Mouse (Mus musculus) c-Kit-positive CD71-positive TER-119-positive erythroid progenitor cells, embryonic 14.5 days (primary cell): ENCODE measurements around the gene Krtap4-2.
"Not testable (repeated sequence)": the region's sequence is repeated elsewhere in the genome, so short reads cannot be mapped to it uniquely, and the experiment has no call there.

Experiments used
- DNase-seq: peaks from one replicate; pipeline ENCODE4 v3.0.0-alpha.2; 2013; ENCODE audit warnings: low spot score

Krtap4-2 gene

GRCm38 (mm10) chr11:99634653-99635134, at the start of gene Krtap4-2:
TSS of gene Krtap4-2 (minus strand) at chr11:99635084.
- no peak for DNase-seq

DNA sequence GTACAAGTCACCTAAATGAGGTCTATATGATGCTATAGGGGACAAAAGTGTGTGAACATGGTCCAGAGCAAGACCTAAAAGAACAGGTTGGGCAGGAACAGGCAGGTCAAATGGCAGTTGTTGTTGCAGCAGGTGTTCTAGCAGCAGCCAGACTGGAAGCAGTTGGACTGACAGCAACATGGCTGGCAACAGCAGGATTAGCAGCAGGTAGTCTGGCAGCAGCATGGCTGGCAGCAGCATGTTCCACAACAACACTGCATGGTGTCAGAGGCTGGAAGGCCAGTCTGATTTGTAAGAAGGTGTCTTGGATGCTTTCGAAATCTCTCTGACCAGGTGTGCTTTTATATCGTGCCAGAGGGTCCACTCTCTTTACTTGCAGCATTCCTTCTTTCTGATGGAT, 48.6 kb upstream of the Krtap4-2 start:
- DNase-seq, result no peak

GRCm38 (mm10) chr11:99665860-99666259, 31.0 kb upstream of the Krtap4-2 start, which contains the start of gene Krtap4-6:
TSS of gene Krtap4-6 (minus strand) at chr11:99665960.
- DNase-seq, result no peak

- no peak for DNase-seq
These were observed 27.9 kb upstream of the Krtap4-2 start for GRCm38 (mm10) chr11:99662802-99663201.

DNA sequence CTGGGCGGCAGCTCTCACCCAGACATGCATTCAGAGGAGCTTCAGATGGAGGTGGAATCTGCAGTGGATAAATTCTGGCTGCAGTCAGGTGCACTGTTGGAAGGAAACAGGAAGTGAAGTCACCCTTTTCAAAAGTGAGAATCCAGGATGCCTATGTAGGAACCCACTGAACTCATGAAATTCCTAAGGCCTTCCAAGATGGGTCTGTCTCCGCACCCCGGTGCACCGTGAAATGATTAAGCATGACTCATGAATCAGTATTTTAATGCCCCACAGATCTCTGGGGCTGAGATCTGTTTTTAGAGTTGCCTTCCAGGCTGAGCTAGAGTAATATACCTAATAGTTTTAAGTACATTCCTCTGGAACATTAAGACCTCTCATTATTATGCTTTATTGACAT, 24.4 kb upstream of the Krtap4-2 start:
- no peak for DNase-seq

DNA sequence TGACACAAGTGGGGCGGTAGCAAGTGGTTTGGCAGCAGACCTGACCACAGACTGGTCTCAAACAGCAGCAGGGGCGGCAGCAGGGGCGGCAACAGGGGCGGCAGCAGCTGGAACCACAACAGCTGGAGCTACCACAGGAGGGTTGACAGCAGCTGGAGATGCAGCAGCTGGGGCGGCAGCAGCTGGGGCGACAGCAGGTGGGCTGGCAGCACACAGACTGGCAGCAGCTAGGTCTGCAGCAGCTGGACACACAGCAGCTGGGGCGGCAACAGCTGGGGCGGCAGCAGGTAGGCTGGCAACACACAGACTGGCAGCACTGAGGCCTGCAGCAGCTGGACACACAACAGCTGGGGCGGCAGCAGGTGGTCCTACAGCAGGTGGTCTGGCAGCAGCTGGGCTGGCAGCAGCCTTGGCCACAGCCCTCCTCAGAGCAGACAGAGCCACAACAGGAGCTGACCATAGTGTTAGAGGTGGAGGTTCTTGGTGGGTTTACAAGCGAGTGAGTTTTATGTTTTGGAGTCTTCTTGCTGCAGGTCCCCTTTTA, 23.7 kb upstream of the Krtap4-2 start, which contains the start of gene Gm11563:
TSS of gene Gm11563 (minus strand) at position 494 of the 544 bp plus-strand sequence.
- not testable (repeated sequence) for DNase-seq

GRCm38 (mm10) chr11:99657051-99657450, 22.2 kb upstream of the Krtap4-2 start:
- DNase-seq, result no peak

DNA sequence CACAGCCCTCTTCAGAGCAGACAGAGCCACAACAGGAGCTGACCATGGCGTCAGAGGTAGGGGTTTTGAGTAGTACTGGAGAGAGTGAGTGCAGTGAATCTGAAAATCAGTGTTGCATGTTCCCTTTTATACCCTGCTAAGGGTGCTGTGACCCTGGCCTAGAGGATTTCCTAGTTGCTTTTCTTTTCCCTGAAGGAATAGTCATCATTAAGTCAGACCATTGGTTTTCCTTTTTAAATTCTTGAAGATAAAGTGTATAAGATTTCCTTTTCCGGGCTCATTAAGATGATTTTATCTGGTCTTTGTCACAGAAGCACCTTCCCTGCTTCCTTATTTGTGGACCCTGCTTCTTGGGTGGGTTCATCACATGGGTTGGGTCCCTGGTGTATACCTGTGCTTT, 15.3 kb upstream of the Krtap4-2 start, which contains the start of gene Gm11555:
TSS of gene Gm11555 (minus strand) at position 101 of the 400 bp plus-strand sequence.
- no peak for DNase-seq

GRCm38 (mm10) chr11:99646444-99646843, 11.6 kb upstream of the Krtap4-2 start:
- no peak for DNase-seq

DNA sequence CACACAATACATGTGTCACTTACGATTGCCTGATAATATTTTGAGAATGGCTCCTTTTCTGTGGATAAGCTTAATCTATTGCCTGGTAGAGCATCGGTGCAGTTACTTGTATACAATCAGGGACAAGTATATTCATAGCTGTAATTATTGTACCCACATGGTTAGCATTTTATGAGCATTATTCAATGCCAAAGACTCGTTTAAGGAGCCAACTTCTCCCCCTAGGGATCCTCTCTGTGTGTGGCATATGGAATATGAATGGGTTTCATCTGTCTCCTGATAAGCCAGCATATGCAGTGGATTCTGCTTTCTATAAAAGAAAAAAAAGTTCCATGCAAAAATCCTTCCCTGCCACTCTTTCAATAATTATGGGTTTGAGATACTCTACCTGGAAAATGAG, 9.5 kb upstream of the Krtap4-2 start:
- no peak for DNase-seq

DNA sequence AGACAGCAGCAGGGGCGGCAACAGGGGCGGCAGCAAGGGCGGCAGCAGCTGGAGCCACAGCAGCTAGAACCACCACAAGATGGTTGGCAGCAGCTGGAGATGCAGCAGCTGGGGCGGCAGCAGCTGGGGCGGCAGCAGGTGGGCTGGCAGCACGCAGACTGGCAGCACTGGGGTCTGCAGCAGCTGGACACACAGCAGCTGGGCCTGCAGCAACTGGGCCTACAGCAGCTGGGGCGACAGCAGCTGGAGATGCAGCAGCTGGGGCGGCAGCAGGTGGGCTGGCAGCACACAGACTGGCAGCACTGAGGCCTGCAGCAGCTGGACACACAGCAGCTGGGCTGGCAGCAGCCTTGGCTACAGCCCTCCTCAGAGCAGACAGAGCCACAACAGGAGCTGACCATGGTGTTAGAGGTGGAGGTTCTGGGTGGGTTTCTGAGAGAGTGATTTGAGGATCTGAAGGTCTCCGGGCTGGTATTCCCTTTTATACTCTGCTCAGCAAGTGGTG, 8.8 kb upstream of the Krtap4-2 start, which contains the start of gene Krtap4-7:
TSS of gene Krtap4-7 (minus strand) at position 455 of the 505 bp plus-strand sequence.
- not testable (repeated sequence) for DNase-seq

DNA sequence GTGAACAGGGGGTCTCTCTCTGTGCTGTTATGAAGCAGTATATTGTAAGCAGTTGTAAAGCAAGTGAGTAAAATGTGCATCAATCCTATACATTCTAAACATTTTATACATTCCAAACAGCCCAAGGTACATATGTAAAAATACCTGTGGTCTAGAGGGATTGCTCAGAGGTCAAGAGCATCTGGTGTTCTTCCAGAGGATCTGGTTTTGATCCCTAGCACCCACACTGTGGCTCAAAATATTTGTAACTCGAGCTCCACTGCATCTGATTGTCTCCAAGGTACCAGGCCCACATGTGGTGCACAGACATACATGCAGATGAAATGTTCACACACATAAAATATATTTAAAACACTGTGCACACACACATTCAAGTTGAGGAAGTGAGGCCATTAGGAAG, 6.0 kb upstream of the Krtap4-2 start:
- DNase-seq, result no peak

GRCm38 (mm10) chr11:99637086-99637485, 2.2 kb upstream of the Krtap4-2 start:
- no peak for DNase-seq

DNA sequence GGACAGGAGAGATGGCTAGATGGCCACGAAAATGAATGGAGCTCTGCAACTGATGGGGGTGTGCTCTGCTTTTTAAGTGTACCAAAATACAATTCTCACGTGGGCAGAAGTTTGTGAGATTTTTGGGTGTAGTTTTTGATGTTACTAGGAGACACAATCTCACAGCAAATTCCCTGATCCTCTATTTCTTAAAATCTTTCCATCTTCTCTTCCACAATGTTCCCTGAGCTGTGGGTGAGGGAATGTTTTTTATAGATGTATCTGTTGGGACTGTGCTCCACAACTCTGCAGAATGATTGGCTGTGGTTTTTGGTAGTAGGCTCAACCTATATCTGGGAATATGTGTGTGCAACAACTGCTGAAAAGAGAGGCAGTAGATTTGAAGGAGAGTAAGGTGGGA, 1.6 kb downstream of the Krtap4-2 start:
- DNase-seq, result no peak

GRCm38 (mm10) chr11:99630890-99631289, 4.0 kb downstream of the Krtap4-2 start:
- DNase-seq, result no peak

DNA sequence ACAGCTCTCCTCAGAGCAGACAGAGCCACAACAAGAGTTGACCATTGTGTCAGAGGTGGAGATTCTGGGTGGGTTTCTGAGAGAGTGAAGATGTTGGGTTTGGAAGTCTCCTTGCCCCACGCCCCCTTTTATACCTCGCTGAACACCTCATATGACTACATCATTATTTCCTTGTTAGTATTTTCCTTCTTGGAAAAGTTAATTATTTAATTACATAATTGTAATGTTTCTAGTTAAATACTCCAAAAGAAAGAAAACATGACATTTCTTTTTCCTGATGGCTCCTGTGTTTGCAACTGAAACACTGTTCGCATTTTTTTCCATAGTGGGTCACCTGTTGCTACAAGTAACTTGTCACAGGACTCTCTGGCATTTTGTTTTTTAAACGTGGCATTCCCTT, 6.7 kb downstream of the Krtap4-2 start, which contains the start of gene Krtap4-1:
TSS of gene Krtap4-1 (minus strand) at position 101 of the 400 bp plus-strand sequence.
- no peak for DNase-seq

DNA sequence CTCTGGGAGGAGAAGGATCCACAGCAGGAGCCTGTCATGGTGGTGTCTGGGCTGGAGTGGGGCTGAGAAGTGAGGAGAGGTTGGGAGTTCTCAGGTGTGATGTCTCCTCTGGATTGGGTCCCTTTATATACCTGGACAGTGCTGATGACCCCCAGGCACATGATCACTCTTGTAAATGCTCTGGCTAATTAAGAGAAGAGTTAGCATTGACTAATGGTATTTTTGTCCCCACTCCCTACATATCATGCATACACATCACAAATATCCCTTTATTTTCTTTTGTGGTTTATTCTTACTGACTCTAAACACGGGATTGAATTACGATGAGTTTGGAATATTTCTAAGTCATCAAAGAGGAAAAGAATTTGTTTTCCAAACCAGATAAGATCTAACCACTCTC, 14.5 kb downstream of the Krtap4-2 start, which contains the start of gene Gm11562:
TSS of gene Gm11562 (minus strand) at position 101 of the 400 bp plus-strand sequence.
- DNase-seq, result no peak

GRCm38 (mm10) chr11:99614796-99615363, 20.0 kb downstream of the Krtap4-2 start, which contains the start of gene Krtap2-4:
TSS of gene Krtap2-4 (minus strand) at chr11:99614846.
- no peak for DNase-seq

GRCm38 (mm10) chr11:99610089-99610488, 24.8 kb downstream of the Krtap4-2 start, which contains the start of gene Gm11937:
TSS of gene Gm11937 (minus strand) at chr11:99610189.
- DNase-seq, result not testable (repeated sequence)

- DNase-seq, result no peak
These were observed 25.8 kb downstream of the Krtap4-2 start for GRCm38 (mm10) chr11:99609126-99609525.

DNA sequence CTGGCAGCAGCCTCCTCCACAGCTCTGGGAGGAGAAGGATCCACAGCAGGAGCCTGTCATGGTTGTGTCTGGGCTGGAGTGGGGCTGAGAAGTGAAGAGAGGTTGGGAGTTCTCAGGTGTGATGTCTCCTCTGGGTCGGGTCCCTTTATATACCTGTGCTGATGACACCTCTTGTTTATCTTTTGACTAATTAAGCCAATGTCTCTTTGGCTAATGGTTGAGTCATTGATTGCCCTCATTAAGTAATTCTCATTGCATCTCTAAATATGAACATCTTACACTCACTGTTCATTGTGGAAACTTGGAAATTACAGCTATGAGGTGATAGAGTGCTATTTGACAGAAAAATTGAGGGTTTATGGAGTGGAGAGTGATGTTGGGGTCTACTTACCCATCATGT, 31.7 kb downstream of the Krtap4-2 start, which contains the start of gene Gm11938:
TSS of gene Gm11938 (minus strand) at position 101 of the 400 bp plus-strand sequence.
- DNase-seq, result not testable (repeated sequence)

- not testable (repeated sequence) for DNase-seq
These were observed 37.1 kb downstream of the Krtap4-2 start, which contains the start of gene Krtap9-3 for GRCm38 (mm10) chr11:99597742-99598141. TSS of gene Krtap9-3 (minus strand) at chr11:99598105.

DNA sequence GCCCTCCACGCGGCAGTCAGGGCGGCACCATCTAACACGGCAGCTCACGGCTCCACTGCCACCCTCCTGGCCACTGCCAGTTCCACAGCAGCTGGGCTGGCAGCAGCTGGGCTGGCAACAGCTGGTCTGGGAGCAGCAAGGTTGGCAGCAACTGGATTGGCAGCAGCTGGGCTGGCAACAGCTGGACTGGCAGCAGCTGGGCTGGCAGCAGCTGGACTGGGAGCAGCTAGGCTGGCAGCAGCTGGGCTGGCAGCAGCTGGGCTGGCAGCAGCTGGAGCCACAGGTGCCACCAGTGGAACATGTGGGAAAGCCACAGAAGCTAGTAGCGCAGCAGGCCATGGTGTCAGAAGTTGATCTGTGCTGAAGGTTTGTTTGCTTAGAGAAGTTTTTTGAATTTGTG, 43.9 kb downstream of the Krtap4-2 start, which contains the start of gene Krtap1-3:
TSS of gene Krtap1-3 (minus strand) at position 359 of the 400 bp plus-strand sequence.
- no peak for DNase-seq
